Mouse (Mus musculus): ENCODE measurements at regions not wholly inside any gene's neighbourhood (a gene's known extent, or its start where the extent isn't known, plus 50 kb on each side); places are given as distances from the start of the nearest gene placed in this dataset.

DNA sequence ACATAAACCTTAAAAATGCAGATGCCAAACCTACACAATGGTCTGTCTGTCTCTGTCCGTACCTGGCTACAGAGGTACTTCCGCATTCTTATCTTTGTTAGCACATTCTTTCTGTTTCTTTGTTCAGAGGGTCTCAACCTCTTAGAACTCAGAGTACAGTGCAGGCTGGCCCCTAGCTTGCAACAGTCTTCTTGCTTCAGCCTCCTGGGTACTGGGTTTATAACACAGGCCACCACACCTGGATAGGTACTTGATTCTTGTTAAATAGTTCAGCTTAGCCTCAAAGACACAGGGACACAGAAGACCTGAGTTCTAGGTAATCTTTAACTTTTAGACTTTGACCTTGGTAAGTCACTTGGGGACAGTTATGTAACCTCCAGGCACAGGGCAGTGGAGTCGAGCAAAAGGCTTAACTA, 60.5 kb upstream of the Dlx2 start:
- 92% methylated on average over 3 of the region's 3 CpGs for WGBS
- no peak for ATAC-seq
- Histone ChIP-seq H3K9ac (replicated peaks; ENCODE audit: low read length) (no peak overlapping the region), H3K9me3 (ENCODE audit: low read length) (no peaks in the 10 kb centered on the region; the same call in 1 of the 2 replicates), H3K36me3 (ENCODE audit: insufficient read depth, low read length) (no peaks in the 10 kb centered on the region), H3K4me2 (ENCODE audit: low read depth, low read length) (no peak overlapping the region), H3K4me1 (ENCODE audit: insufficient read depth, low read length) (0 out of 2 replicates have a peak, but pooled peaks cover 8% of the 10 kb centered on the region), H3K4me3 (ENCODE audit: low read length) (no peak overlapping the region), H3K27ac (no peak overlapping the region), H3K27me3 (ENCODE audit: insufficient read depth, low read length) (no peaks in the 10 kb centered on the region)
- no peak for TF ChIP-seq CTCF (IDR thresholded peaks at IDR 0.05; ENCODE audit: low read depth)
- DNase-seq (ENCODE audit: low spot score) = no peak

DNA sequence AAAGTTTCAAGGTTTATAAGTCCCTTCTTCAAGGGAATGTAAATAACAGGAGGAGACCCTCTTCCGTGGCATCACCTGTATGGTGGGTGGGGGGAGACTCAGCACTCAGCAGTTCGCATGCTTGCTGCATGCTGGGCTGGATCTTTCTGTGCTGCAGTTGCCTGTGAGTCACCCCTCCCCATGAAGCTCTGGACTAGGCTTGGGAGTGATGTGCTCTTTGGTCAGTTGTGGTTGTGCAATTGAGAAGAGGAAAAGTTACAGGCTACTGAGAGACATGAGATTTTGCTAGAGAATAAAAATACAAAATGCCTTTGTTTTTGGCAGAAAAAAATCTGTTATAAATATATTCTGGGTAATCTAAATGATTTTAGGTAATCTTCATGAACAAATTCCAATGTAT, 66.7 kb upstream of the Dlx2 start:
- Histone ChIP-seq H3K4me3 (ENCODE audit: low read length) (no peak overlapping the region), H3K27ac (no peak overlapping the region), H3K36me3 (ENCODE audit: insufficient read depth, low read length) (no peaks in the 10 kb centered on the region), H3K9me3 (ENCODE audit: low read length) (no peaks in the 10 kb centered on the region), H3K4me1 (ENCODE audit: insufficient read depth, low read length) (0 out of 2 replicates have a peak, but pooled peaks cover 8% of the 10 kb centered on the region), H3K4me2 (ENCODE audit: low read depth, low read length) (no peak overlapping the region), H3K9ac (replicated peaks; ENCODE audit: low read length) (no peak overlapping the region), H3K27me3 (ENCODE audit: insufficient read depth, low read length) (no peaks in the 10 kb centered on the region)
- no peak for TF ChIP-seq CTCF (IDR thresholded peaks at IDR 0.05; ENCODE audit: low read depth)
- DNase-seq (ENCODE audit: low spot score) (no peak), ATAC-seq (no peak)
- WGBS = 63% methylated on average over 2 of the region's 2 CpGs

DNA sequence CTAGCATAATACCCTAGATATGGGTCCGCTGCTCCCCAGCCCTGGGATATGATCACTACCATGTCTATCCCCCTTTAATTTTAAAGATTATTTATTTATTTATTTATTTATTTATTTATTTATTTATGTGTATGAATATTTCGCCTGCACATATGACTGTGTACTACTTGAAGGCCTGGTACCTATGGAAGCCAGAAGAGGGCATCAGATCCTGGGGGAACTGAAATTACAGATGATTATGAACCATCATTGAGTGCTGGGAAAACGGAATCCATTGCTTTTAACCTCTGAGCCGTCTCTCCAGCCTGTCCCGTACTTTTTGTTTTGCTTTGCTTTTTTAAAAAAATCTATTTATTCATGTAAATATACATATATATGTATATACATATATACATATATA, 70.0 kb upstream of the Dlx2 start:
- 86% methylated on average over 5 of the region's 5 CpGs for WGBS
- H3K36me3 ChIP-seq (ENCODE audit: insufficient read depth, low read length) = no peaks in the 10 kb centered on the region

DNA sequence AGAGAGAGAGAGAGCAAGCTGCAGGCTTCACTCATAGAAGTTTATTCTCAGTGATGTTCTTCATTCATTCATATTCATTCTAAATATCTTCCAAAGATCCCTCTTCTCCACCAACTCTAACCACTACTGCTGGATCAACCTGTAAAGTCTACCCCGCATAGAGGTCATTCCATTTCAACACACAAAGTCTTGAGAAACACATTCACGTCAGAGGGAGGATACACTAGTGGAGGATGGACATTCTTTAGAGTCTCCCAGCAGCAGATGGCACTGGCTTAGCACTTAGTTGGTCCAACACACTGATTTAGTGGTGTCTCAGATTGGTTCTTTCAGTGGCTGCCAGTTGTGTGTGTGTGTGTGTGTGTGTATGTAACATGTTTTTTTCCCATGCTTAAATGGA, 74.9 kb upstream of the Dlx2 start:
- no peaks in the 10 kb centered on the region for H3K36me3 ChIP-seq (ENCODE audit: insufficient read depth, low read length)
- peaks cover 8% of the 10 kb centered on the region for H3K4me1 ChIP-seq (ENCODE audit: insufficient read depth, low read length)
- WGBS = 81% methylated on average over 2 of the region's 2 CpGs
- TF ChIP-seq CTCF (IDR thresholded peaks at IDR 0.05; ENCODE audit: low read depth) = no peak
- no peak overlapping the region for H3K4me2 ChIP-seq (ENCODE audit: low read depth, low read length)
- DNase-seq (ENCODE audit: low spot score) = no peak
- H3K27me3 ChIP-seq (ENCODE audit: insufficient read depth, low read length) = no peaks in the 10 kb centered on the region
- H3K27ac ChIP-seq = no peak overlapping the region
- H3K4me3 ChIP-seq (ENCODE audit: low read length) = no peak overlapping the region
- no peak for ATAC-seq
- no peak overlapping the region for H3K9ac ChIP-seq (replicated peaks; ENCODE audit: low read length)
- H3K9me3 ChIP-seq (ENCODE audit: low read length) = no peaks in the 10 kb centered on the region

More for the DNA sequence above, 70.0 kb upstream of the Dlx2 start:
- Histone ChIP-seq H3K9ac (replicated peaks; ENCODE audit: low read length) (no peak overlapping the region), H3K4me2 (ENCODE audit: low read depth, low read length) (no peak overlapping the region), H3K27me3 (ENCODE audit: insufficient read depth, low read length) (no peaks in the 10 kb centered on the region), H3K4me3 (ENCODE audit: low read length) (no peak overlapping the region), H3K4me1 (ENCODE audit: insufficient read depth, low read length) (0 out of 2 replicates have a peak, but pooled peaks cover 6% of the 10 kb centered on the region), H3K9me3 (ENCODE audit: low read length) (no peaks in the 10 kb centered on the region), H3K27ac (no peak overlapping the region)
- TF ChIP-seq CTCF (IDR thresholded peaks at IDR 0.05; ENCODE audit: low read depth) = peak; percentile 17; the same call in 1 of the 2 replicates
- ATAC-seq (no peak), DNase-seq (ENCODE audit: low spot score) (no peak)

DNA sequence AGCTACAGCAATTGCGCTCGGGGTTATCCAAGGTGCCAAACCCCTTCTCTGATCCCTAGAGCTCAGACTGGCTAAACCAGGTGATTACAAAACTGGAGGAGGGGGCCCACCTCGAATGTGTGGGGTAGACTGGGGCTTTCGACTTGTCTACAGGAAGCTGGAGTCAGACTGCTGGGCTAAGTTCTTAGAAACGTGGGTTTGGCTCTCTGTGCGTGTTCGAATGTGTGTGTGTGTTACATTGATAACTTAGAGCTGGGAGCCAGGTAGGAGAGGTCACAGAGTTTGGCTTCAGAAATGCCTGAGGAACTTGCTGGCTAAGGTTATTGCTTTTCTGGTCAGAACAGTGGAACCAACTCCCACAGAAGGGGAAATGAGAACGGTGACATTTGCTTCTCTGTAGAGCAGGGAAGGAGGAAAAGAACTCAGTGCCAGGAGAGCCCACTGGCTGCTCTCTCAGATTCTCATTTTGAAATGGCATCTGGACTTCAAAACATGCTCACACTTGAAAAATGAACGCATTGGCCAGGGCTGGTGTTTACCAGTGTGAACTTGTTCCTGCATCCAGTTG, 76.1 kb upstream of the Dlx2 start:
- ATAC-seq (no peak), DNase-seq (ENCODE audit: low spot score) (no peak)
- WGBS = 75% methylated on average over 9 of the region's 9 CpGs
- no peak overlapping the region for H3K4me2 ChIP-seq (ENCODE audit: low read depth, low read length)
- no peak overlapping the region for H3K4me3 ChIP-seq (ENCODE audit: low read length)
- H3K9ac ChIP-seq (replicated peaks; ENCODE audit: low read length) = no peak overlapping the region
- no peaks in the 10 kb centered on the region for H3K36me3 ChIP-seq (ENCODE audit: insufficient read depth, low read length)
- no peak overlapping the region for H3K27ac ChIP-seq
- no peak for TF ChIP-seq CTCF (IDR thresholded peaks at IDR 0.05; ENCODE audit: low read depth)
- H3K4me1 ChIP-seq (ENCODE audit: insufficient read depth, low read length) = peaks cover 14% of the 10 kb centered on the region
- H3K27me3 ChIP-seq (ENCODE audit: insufficient read depth, low read length) = no peaks in the 10 kb centered on the region
- H3K9me3 ChIP-seq (ENCODE audit: low read length) = no peaks in the 10 kb centered on the region

DNA sequence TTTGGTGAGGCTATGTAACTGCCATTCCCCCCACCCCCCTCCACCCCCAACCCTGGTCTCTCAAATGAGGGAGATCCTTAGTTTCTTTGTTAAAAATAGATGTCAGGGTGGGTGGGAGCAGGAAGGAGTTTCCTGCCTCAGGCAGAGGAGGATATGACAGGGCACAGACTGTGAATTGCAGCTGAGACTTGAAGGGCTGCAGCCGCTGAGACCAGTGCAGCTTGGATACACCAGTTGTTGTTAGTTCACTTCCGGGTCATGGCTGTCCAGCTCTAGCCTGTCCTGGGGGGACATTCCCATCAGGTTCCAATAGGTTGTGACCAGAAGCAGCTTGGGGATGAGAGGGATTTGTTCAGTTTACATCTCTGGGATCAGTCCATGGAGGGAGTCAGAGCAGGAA, 76.6 kb upstream of the Dlx2 start:
- Histone ChIP-seq H3K4me3 (ENCODE audit: low read length) (no peak overlapping the region), H3K27me3 (ENCODE audit: insufficient read depth, low read length) (no peaks in the 10 kb centered on the region), H3K4me2 (ENCODE audit: low read depth, low read length) (no peak overlapping the region), H3K4me1 (ENCODE audit: insufficient read depth, low read length) (peaks cover 14% of the 10 kb centered on the region), H3K36me3 (ENCODE audit: insufficient read depth, low read length) (no peaks in the 10 kb centered on the region), H3K27ac (no peak overlapping the region), H3K9ac (replicated peaks; ENCODE audit: low read length) (no peak overlapping the region), H3K9me3 (ENCODE audit: low read length) (no peaks in the 10 kb centered on the region)
- no peak for TF ChIP-seq CTCF (IDR thresholded peaks at IDR 0.05; ENCODE audit: low read depth)
- WGBS = 73% methylated on average over 2 of the region's 2 CpGs
- no peak for ATAC-seq
- DNase-seq (ENCODE audit: low spot score) = no peak

DNA sequence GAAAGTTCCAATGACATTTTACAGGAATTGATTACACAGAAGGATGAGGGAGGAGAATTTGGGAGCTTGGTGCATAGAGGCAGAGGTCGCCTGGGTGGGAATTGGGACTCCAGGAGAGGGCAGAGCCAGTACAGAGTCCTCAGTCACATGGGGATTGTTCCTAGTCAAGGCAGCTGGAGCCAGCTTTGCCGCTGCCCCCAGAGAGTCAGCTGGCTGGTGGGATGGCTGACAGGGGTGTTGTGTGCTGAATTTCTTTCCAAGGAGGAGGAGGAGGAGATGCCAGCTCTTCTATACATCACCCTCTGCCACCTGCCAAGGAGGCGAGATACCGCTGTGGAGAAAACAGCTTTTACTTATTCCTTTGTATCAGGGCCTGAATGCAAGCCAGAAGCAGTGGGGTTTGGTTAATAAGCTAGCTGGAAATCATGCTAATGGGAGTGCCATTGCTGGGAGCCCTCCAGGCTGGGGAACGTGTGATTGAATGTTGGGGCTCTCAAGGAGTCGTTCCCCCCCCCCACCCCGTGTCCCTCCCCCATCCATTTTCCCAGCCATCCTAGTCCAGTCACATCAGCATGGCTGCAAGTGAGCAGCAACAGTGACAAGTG, 78.8 kb upstream of the Dlx2 start:
- H3K36me3 ChIP-seq (ENCODE audit: insufficient read depth, low read length) = no peaks in the 10 kb centered on the region
- ATAC-seq (peak; percentile 13; the same call in 1 of the 2 replicates), DNase-seq (ENCODE audit: low spot score) (peak; percentile 40)
- TF ChIP-seq CTCF (IDR thresholded peaks at IDR 0.05; ENCODE audit: low read depth) = no peak
- H3K9ac ChIP-seq (replicated peaks; ENCODE audit: low read length) = no peak overlapping the region
- H3K4me2 ChIP-seq (ENCODE audit: low read depth, low read length) = no peak overlapping the region
- H3K27me3 ChIP-seq (ENCODE audit: insufficient read depth, low read length) = no peaks in the 10 kb centered on the region
- H3K4me1 ChIP-seq (ENCODE audit: insufficient read depth, low read length) = peaks cover 30% of the 10 kb centered on the region
- H3K4me3 ChIP-seq (ENCODE audit: low read length) = no peak overlapping the region
- 30% methylated on average over 7 of the region's 7 CpGs for WGBS
- no peaks in the 10 kb centered on the region for H3K9me3 ChIP-seq (ENCODE audit: low read length)
- peak overlapping the region; percentile 46; the same call in 1 of the 2 replicates for H3K27ac ChIP-seq
